Mouse (Mus musculus): ENCODE results near the gene Lrfn2. TPM values are rescaled to one million over a fixed set of nuclear protein-coding genes. Genes with fewer than 3 reads are reported as not detected.

The Lrfn2 gene
- polyA plus RNA-seq (2012; rRNA removed) = 13.2 and 13.4 TPM in 2 replicates

GRCm38 (mm10) chr17:48931621-48932405 is at the start of gene Lrfn2:
Gene Lrfn2, plus strand, starts transcription at chr17:48932379.
- peak within 1 kb of the TSS; percentile 64 for H3K4me3 ChIP-seq (ENCODE audit: insufficient read depth, low read length)
- peak within 1 kb of the TSS; percentile 79 for H3K27ac ChIP-seq (ENCODE audit: insufficient read depth, low read length)
- peaks cover 2% of the 10 kb centered on the region for H3K4me1 ChIP-seq (ENCODE audit: control insufficient read depth, insufficient read depth, low read length)
- peak; percentile 72 for TF ChIP-seq CTCF (IDR thresholded peaks at IDR 0.05; ENCODE audit: extremely low read depth, insufficient read depth, low read length)
- peak; percentile 42; the same call in 1 of the 2 replicates for TF ChIP-seq POLR2A (IDR thresholded peaks at IDR 0.05; ENCODE audit: extremely low read depth, insufficient read depth, low read length)

- no peak overlapping the region for H3K4me3 ChIP-seq (ENCODE audit: insufficient read depth, low read length)
- no peak overlapping the region for H3K27ac ChIP-seq (ENCODE audit: insufficient read depth, low read length)
- H3K4me1 ChIP-seq (ENCODE audit: control insufficient read depth, insufficient read depth, low read length) = peaks cover 2% of the 10 kb centered on the region; the same call in 1 of the 2 replicates
- no peak for TF ChIP-seq CTCF (IDR thresholded peaks at IDR 0.05; ENCODE audit: extremely low read depth, insufficient read depth, low read length)
- TF ChIP-seq POLR2A (IDR thresholded peaks at IDR 0.05; ENCODE audit: extremely low read depth, insufficient read depth, low read length) = no peak
Measured at GRCm38 (mm10) chr17:48887472-48888385, 44.5 kb upstream of the Lrfn2 start.

DNA sequence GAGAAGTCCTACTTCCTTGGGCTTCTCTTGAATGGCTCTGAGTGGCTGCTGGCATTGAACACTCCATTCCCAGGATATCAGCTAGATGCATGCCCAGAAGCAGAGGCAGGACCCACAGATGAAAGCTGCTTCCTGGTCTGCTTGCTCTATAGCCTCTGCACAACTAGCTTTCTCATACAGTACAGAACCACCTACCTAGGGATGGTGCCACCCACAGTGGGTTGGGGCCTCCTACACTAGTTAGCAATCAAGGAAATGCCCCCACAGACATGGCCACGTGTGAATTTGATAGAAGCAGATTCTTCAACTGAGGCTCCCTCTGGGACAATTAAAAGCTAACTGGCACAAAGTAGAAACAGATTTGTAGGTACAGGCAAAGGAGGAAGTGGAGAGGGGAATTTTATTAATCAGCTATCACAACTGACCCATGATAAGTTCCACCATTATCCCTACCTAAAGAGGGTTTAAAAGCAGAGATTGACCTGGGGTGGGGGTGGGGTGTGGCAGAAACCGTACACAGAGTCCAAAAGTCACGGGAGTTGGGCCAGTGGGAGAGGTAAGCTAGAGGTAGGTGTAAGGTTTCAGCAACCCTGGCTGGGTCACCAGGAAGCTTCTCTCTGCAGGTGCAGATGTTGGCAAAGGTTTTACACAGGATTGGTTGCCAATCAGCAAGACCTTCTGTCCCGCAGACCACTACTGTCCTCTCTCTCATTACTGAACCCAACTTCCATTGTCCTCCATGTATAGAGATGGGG is 26.7 kb upstream of the Lrfn2 start:
- Histone ChIP-seq H3K4me1 (ENCODE audit: control insufficient read depth, insufficient read depth, low read length) (no peaks in the 10 kb centered on the region), H3K27ac (ENCODE audit: insufficient read depth, low read length) (no peak overlapping the region), H3K4me3 (ENCODE audit: insufficient read depth, low read length) (no peak overlapping the region)
- no peak for TF ChIP-seq POLR2A (IDR thresholded peaks at IDR 0.05; ENCODE audit: extremely low read depth, insufficient read depth, low read length)
- TF ChIP-seq CTCF (IDR thresholded peaks at IDR 0.05; ENCODE audit: extremely low read depth, insufficient read depth, low read length) = no peak

DNA sequence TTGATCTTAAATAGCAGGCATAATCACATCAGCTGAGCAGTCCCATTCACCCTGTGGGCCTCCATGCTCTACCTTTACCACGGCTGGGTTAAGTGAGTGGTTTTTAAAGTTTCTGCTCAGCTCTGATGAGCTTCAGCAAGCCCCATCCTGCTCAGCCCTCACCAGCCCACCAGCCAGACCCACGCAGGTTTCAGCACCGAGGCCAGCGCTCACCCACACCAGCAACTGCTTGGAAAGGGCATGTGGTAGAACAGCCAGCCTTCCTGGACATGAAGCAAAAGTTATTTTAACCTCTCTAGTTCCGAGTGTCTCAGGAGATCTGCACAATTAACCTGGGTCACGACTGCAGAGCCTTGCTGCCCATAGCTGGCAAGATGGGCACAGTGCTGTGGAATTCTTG is 18.7 kb upstream of the Lrfn2 start:
- no peak overlapping the region for H3K4me3 ChIP-seq (ENCODE audit: insufficient read depth, low read length)
- H3K4me1 ChIP-seq (ENCODE audit: control insufficient read depth, insufficient read depth, low read length) = no peaks in the 10 kb centered on the region
- TF ChIP-seq POLR2A (IDR thresholded peaks at IDR 0.05; ENCODE audit: extremely low read depth, insufficient read depth, low read length) (no peak), CTCF (IDR thresholded peaks at IDR 0.05; ENCODE audit: extremely low read depth, insufficient read depth, low read length) (no peak)
- no peak overlapping the region for H3K27ac ChIP-seq (ENCODE audit: insufficient read depth, low read length)

DNA sequence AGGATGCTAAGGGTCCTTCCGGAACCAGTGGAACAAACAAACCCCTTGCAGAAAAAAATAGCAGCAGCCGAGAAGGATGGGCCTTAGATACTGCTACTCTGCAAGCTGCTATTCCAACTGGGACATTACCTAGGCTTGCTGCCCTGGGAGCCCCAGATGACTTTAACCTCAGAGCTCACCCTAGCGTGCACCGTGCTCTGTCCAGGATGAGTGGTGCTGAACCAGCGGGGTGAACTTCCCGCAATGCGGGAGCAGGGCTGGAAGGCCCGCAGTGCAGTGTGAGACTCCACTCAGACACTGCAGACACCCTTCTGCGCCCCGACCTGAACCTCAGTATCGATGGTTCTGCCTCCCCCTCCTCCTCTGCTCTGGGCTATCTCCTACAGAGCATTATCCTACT is 14.8 kb upstream of the Lrfn2 start:
- no peaks in the 10 kb centered on the region for H3K4me1 ChIP-seq (ENCODE audit: control insufficient read depth, insufficient read depth, low read length)
- H3K4me3 ChIP-seq (ENCODE audit: insufficient read depth, low read length) = no peak overlapping the region
- H3K27ac ChIP-seq (ENCODE audit: insufficient read depth, low read length) = no peak overlapping the region
- no peak for TF ChIP-seq POLR2A (IDR thresholded peaks at IDR 0.05; ENCODE audit: extremely low read depth, insufficient read depth, low read length)
- TF ChIP-seq CTCF (IDR thresholded peaks at IDR 0.05; ENCODE audit: extremely low read depth, insufficient read depth, low read length) = no peak

DNA sequence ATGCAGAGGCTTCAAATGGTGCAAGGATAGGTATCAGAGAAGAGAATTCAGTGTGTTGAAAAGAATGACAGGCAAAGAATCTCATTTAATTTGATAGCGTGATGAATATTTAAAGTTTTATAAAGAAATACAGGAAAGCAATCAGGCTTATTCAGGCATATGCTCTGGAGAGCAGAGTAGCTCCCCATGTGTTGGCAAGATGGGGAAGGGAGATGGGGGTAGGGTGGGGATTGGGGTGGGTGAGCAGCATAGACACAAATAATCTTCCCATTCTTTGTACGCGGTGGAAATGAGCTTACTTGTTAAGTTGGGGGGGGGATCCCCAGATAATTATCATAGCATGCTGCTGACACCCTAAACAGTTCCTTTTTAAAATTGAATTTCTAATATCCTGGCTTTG is 13.7 kb upstream of the Lrfn2 start:
- H3K27ac ChIP-seq (ENCODE audit: insufficient read depth, low read length) = no peak overlapping the region
- TF ChIP-seq POLR2A (IDR thresholded peaks at IDR 0.05; ENCODE audit: extremely low read depth, insufficient read depth, low read length) (no peak), CTCF (IDR thresholded peaks at IDR 0.05; ENCODE audit: extremely low read depth, insufficient read depth, low read length) (no peak)
- H3K4me3 ChIP-seq (ENCODE audit: insufficient read depth, low read length) = no peak overlapping the region
- H3K4me1 ChIP-seq (ENCODE audit: control insufficient read depth, insufficient read depth, low read length) = no peaks in the 10 kb centered on the region; the same call in 1 of the 2 replicates

GRCm38 (mm10) chr17:48922905-48923304 is 9.3 kb upstream of the Lrfn2 start:
- Histone ChIP-seq H3K4me3 (ENCODE audit: insufficient read depth, low read length) (no peak overlapping the region), H3K27ac (ENCODE audit: insufficient read depth, low read length) (no peak overlapping the region), H3K4me1 (ENCODE audit: control insufficient read depth, insufficient read depth, low read length) (no peaks in the 10 kb centered on the region; the same call in 1 of the 2 replicates)
- TF ChIP-seq CTCF (IDR thresholded peaks at IDR 0.05; ENCODE audit: extremely low read depth, insufficient read depth, low read length) (no peak), POLR2A (IDR thresholded peaks at IDR 0.05; ENCODE audit: extremely low read depth, insufficient read depth, low read length) (no peak)

- TF ChIP-seq CTCF (IDR thresholded peaks at IDR 0.05; ENCODE audit: extremely low read depth, insufficient read depth, low read length) = no peak
- TF ChIP-seq POLR2A (IDR thresholded peaks at IDR 0.05; ENCODE audit: extremely low read depth, insufficient read depth, low read length) = no peak
- Histone ChIP-seq H3K27ac (ENCODE audit: insufficient read depth, low read length) (no peak overlapping the region), H3K4me1 (ENCODE audit: control insufficient read depth, insufficient read depth, low read length) (no peaks in the 10 kb centered on the region; the same call in 1 of the 2 replicates), H3K4me3 (ENCODE audit: insufficient read depth, low read length) (no peak overlapping the region)
Measured at GRCm38 (mm10) chr17:48925426-48925825, 6.8 kb upstream of the Lrfn2 start.

DNA sequence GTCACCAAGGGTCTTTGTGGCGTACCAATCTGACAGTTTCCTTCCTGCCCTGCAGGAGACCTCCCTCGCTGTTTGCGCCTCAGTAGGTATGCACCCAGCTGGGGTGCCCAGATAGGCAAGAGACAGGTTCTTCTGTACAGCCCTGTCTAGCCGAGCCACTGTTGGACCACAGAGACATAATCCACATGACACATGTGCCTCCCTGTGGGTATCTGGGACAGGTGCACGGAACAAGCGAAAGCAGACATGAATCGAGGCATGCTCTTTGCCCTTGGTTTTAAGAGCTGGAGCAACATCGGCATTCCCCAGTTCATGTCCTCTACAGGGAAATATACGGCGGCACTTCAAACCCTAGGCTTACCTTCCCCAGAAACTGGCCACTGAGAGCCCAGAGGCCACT is 1.2 kb upstream of the Lrfn2 start:
- Histone ChIP-seq H3K4me1 (ENCODE audit: control insufficient read depth, insufficient read depth, low read length) (peaks cover under 1% of the 10 kb centered on the region; the same call in 1 of the 2 replicates), H3K4me3 (ENCODE audit: insufficient read depth, low read length) (peak overlapping the region; percentile 64; the same call in 1 of the 2 replicates), H3K27ac (ENCODE audit: insufficient read depth, low read length) (no peak overlapping the region)
- TF ChIP-seq POLR2A (IDR thresholded peaks at IDR 0.05; ENCODE audit: extremely low read depth, insufficient read depth, low read length) (no peak), CTCF (IDR thresholded peaks at IDR 0.05; ENCODE audit: extremely low read depth, insufficient read depth, low read length) (peak; percentile 43)

Data from cortical plate, adult 2 months (tissue).